Mouse (Mus musculus): ENCODE data around the gene Ap2b1. TPM values are rescaled to one million over a fixed set of nuclear protein-coding genes. Genes with fewer than 3 reads are reported as not detected.

Ap2b1 gene
- total RNA-seq, 4 experiments from 2014 or later, result 110 to 118 (median 117) TPM

- DNase-seq, result no peak
Observed at GRCm38 (mm10) chr11:83447612-83448011, 148.8 kb downstream of the Ap2b1 start.

GRCm38 (mm10) chr11:83448021-83448926, 149.4 kb downstream of the Ap2b1 start:
- DNase-seq, result no peak

- no peak for DNase-seq
Observed at GRCm38 (mm10) chr11:83448927-83449236, 150.1 kb downstream of the Ap2b1 start.

- no peak for DNase-seq
Observed at GRCm38 (mm10) chr11:83449298-83449697, 150.5 kb downstream of the Ap2b1 start.

- no peak for DNase-seq
Observed at GRCm38 (mm10) chr11:83450550-83450949, 151.7 kb downstream of the Ap2b1 start.

GRCm38 (mm10) chr11:83451281-83451680, 152.5 kb downstream of the Ap2b1 start:
- no peak for DNase-seq

GRCm38 (mm10) chr11:83454548-83454947, 155.7 kb downstream of the Ap2b1 start:
- no peak for DNase-seq

Other genes with a start within 250 kb of the Ap2b1 start
- gene Slfn2, start 233.9 kb upstream of the Ap2b1 start, total RNA-seq (2022), result 1 to 10 TPM; 4.8 to 7.0 (median 6.1) TPM
- gene Slfn1, start 182.2 kb upstream of the Ap2b1 start, total RNA-seq (2022), result under 1 TPM; 0.14 to 0.38 (median 0.24) TPM
- under 1 TPM; 0.15 to 0.30 (median 0.23) TPM for gene Slfn4, start 123.8 kb upstream of the Ap2b1 start, total RNA-seq (2022)
- 1 to 10 TPM; 2.5 to 4.0 (median 3.5) TPM for gene Slfn3, start 107.7 kb upstream of the Ap2b1 start, total RNA-seq (2022)
- gene Slfn14, start 12.3 kb upstream of the Ap2b1 start, total RNA-seq (2022), result not detected
- gene Pex12, start 3.6 kb downstream of the Ap2b1 start, total RNA-seq (2022), result 10 to 100 TPM; 17.3 to 24.2 (median 20.4) TPM
- gene Rasl10b, start 110.1 kb downstream of the Ap2b1 start, total RNA-seq (2022), result 10 to 100 TPM; 15.9 to 21.1 (median 17.8) TPM
- gene Gas2l2, start 130.4 kb downstream of the Ap2b1 start, total RNA-seq (2022), result under 1 TPM in 1 of 4 experiments, not detected in 3; 0.19 TPM
- gene 1700020L24Rik, start 138.7 kb downstream of the Ap2b1 start, total RNA-seq (2022), result under 1 TPM in 1 of 4 experiments, not detected in 3; 0.89 TPM
- gene Mmp28, start 164.0 kb downstream of the Ap2b1 start, total RNA-seq (2022), result 10 to 100 TPM; 15.5 to 19.1 (median 17.8) TPM
- 10 to 100 TPM; 58.3 to 80.5 (median 68.7) TPM for gene Taf15, start 174.1 kb downstream of the Ap2b1 start, total RNA-seq (2022)
- not detected for gene Heatr9, start 223.2 kb downstream of the Ap2b1 start, total RNA-seq (2022)
- gene Ccl5, start 231.5 kb downstream of the Ap2b1 start, total RNA-seq (2022), result 1 to 10 TPM; 2.1 to 3.8 (median 2.7) TPM

All from adrenal gland, adult 8-10 months (tissue).